ENCODE assay signal across 22 mouse cellular contexts in the genomic region with DNA sequence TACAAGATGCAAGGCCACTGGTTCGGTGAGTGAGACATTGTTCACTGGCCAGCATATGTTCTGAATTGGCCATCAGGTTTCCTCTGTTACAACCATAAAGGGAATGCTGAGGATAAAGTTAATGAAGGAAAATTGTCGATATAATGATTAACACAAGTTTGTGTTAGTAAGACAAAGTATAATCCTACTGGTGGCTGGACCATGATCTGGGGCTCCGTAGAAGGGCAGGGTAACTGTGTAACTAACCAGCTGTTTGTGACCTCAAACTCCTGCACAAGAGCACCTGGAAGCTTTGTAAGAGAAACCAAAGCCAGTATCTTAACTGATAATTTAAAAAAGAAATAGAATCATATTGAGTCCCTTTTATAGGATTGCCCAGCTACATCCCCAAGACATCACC. TPM values are rescaled to one million over a fixed set of nuclear protein-coding genes. Genes with fewer than 3 reads are reported as not detected.
DNase-seq lines count a peak whose midpoint lies in the region; ATAC-seq and TF ChIP-seq lines count a peak whose summit lies in the region.
"Had no signal": no experiment of that assay in that cellular context is flagged by ENCODE, and none has a peak within 500 bp of the region (broad histone marks: within the 10 kb centered on the region; RNA-seq: fewer than 3 reads in every experiment).

No protein-coding gene starts in this region.

- peak; percentile 10 for DNase-seq in liver, postnatal 0 days
- no peak for DNase-seq in liver, embryonic 11.5 days (ENCODE audit: low spot score)
- peak; percentile 54 to 80 for DNase-seq in kidney, postnatal 36 days
- no peak for DNase-seq in left cerebral cortex, adult 2 months (ENCODE audit: extremely low spot score in 1 of 2, low spot score in 2 of 2)
- no peak for DNase-seq in midbrain, embryonic 14.5 days
- DNase-seq: cerebellum, adult 11-12 months; cerebellum, postnatal 10 days; gastrocnemius, postnatal 36 days; heart, adult 2 months; heart, postnatal 14 days; retina, postnatal 1 day; right cerebral cortex, postnatal 25 days had no signal

- H3K27ac ChIP-seq in liver, postnatal 0 days (ENCODE audit: low read depth): no peak overlapping the region
- H3K27ac ChIP-seq in liver, embryonic 11.5 days (ENCODE audit: low read depth, low read length): no peak overlapping the region
- peak overlapping the region; percentile 45; the same call in 1 of the 2 replicates for H3K27ac ChIP-seq in intestine, embryonic 16.5 days (ENCODE audit: low read length)
- peak overlapping the region; percentile 71; the same call in 1 of the 2 replicates for H3K27ac ChIP-seq in kidney, embryonic 15.5 days
- no peak overlapping the region for H3K27ac ChIP-seq in left cerebral cortex, adult 2 months
- no peak overlapping the region for H3K27ac ChIP-seq in midbrain, embryonic 14.5 days (replicated peaks; ENCODE audit: low read depth, low read length)
- no peak overlapping the region for H3K27ac ChIP-seq in forebrain, embryonic 16.5 days (ENCODE audit: low read length)
- H3K27ac ChIP-seq: embryonic facial prominence, embryonic 12.5 days; heart, adult 2 months; heart, embryonic 13.5 days; hindbrain, postnatal 0 days; limb, embryonic 12.5 days; liver, embryonic 15.5 days; midbrain, embryonic 12.5 days had no signal

- H3K4me2 ChIP-seq in liver, postnatal 0 days (ENCODE audit: low read depth, low read length): no peak overlapping the region
- H3K4me2 ChIP-seq in liver, embryonic 11.5 days: no peak overlapping the region
- no peak overlapping the region for H3K4me2 ChIP-seq in intestine, embryonic 16.5 days (ENCODE audit: low read depth, low read length)
- no peak overlapping the region for H3K4me2 ChIP-seq in kidney, embryonic 15.5 days
- no peak overlapping the region for H3K4me2 ChIP-seq in midbrain, embryonic 14.5 days (ENCODE audit: low read length)
- no peak overlapping the region for H3K4me2 ChIP-seq in forebrain, embryonic 16.5 days (ENCODE audit: low read length)
- H3K4me2 ChIP-seq: embryonic facial prominence, embryonic 12.5 days; heart, embryonic 13.5 days; limb, embryonic 12.5 days; liver, embryonic 15.5 days; midbrain, embryonic 12.5 days had no signal

- H3K9me3 ChIP-seq in liver, postnatal 0 days (ENCODE audit: low read length): no peaks in the 10 kb centered on the region
- no peaks in the 10 kb centered on the region for H3K9me3 ChIP-seq in liver, embryonic 11.5 days (ENCODE audit: control insufficient read depth, low read length)
- no peaks in the 10 kb centered on the region for H3K9me3 ChIP-seq in intestine, embryonic 16.5 days (ENCODE audit: control insufficient read depth, low read length)
- H3K9me3 ChIP-seq in kidney, embryonic 15.5 days (replicated peaks): no peaks in the 10 kb centered on the region
- H3K9me3 ChIP-seq in midbrain, embryonic 14.5 days (ENCODE audit: control insufficient read depth, low read length): no peaks in the 10 kb centered on the region
- no peaks in the 10 kb centered on the region for H3K9me3 ChIP-seq in forebrain, embryonic 16.5 days (ENCODE audit: control insufficient read depth, low read length)
- H3K9me3 ChIP-seq: embryonic facial prominence, embryonic 12.5 days; heart, embryonic 13.5 days; limb, embryonic 12.5 days; liver, embryonic 15.5 days; midbrain, embryonic 12.5 days had no signal

- no peak overlapping the region for H3K9ac ChIP-seq in liver, postnatal 0 days (replicated peaks)
- no peak overlapping the region for H3K9ac ChIP-seq in liver, embryonic 11.5 days (ENCODE audit: low read depth, low read length)
- H3K9ac ChIP-seq in intestine, embryonic 16.5 days (ENCODE audit: low read depth, low read length): no peak overlapping the region
- no peak overlapping the region for H3K9ac ChIP-seq in kidney, embryonic 15.5 days
- H3K9ac ChIP-seq in midbrain, embryonic 14.5 days (replicated peaks; ENCODE audit: low read length): no peak overlapping the region
- no peak overlapping the region for H3K9ac ChIP-seq in forebrain, embryonic 16.5 days (replicated peaks; ENCODE audit: low read depth, low read length)
- H3K9ac ChIP-seq: embryonic facial prominence, embryonic 12.5 days; heart, embryonic 13.5 days; limb, embryonic 12.5 days; liver, embryonic 15.5 days; midbrain, embryonic 12.5 days had no signal

- no peak for ATAC-seq in liver, postnatal 0 days
- ATAC-seq in liver, embryonic 11.5 days (replicated peaks; ENCODE audit: low FRiP score): no peak
- peak; percentile 41; the same call in 1 of the 2 replicates for ATAC-seq in intestine, embryonic 16.5 days
- peak; percentile 68; the same call in 1 of the 2 replicates for ATAC-seq in kidney, embryonic 15.5 days (replicated peaks; ENCODE audit: low FRiP score)
- no peak for ATAC-seq in midbrain, embryonic 14.5 days (ENCODE audit: low FRiP score, low TSS enrichment)
- ATAC-seq in forebrain, embryonic 16.5 days: no peak
- ATAC-seq: hindbrain, postnatal 0 days; lung, postnatal 0 days had no signal

- H3K27me3 ChIP-seq in liver, postnatal 0 days (ENCODE audit: insufficient read depth, low read length): no peaks in the 10 kb centered on the region
- H3K27me3 ChIP-seq in liver, embryonic 11.5 days (replicated peaks; ENCODE audit: control insufficient read depth, insufficient read depth, low read length): no peaks in the 10 kb centered on the region
- H3K27me3 ChIP-seq in intestine, embryonic 16.5 days (replicated peaks; ENCODE audit: control insufficient read depth, insufficient read depth, low read length): no peaks in the 10 kb centered on the region
- no peaks in the 10 kb centered on the region for H3K27me3 ChIP-seq in kidney, embryonic 15.5 days
- no peaks in the 10 kb centered on the region for H3K27me3 ChIP-seq in midbrain, embryonic 14.5 days (ENCODE audit: control insufficient read depth, insufficient read depth, low read length)
- no peaks in the 10 kb centered on the region for H3K27me3 ChIP-seq in forebrain, embryonic 16.5 days (replicated peaks; ENCODE audit: control insufficient read depth, insufficient read depth, low read length)
- H3K27me3 ChIP-seq: embryonic facial prominence, embryonic 12.5 days; heart, embryonic 13.5 days; limb, embryonic 12.5 days; liver, embryonic 15.5 days; midbrain, embryonic 12.5 days had no signal

- peaks cover 13% of the 10 kb centered on the region for H3K4me1 ChIP-seq in liver, postnatal 0 days (ENCODE audit: insufficient read depth)
- H3K4me1 ChIP-seq in liver, embryonic 11.5 days (replicated peaks; ENCODE audit: control insufficient read depth, insufficient read depth, low read length): no peaks in the 10 kb centered on the region
- peaks cover 8% of the 10 kb centered on the region for H3K4me1 ChIP-seq in intestine, embryonic 16.5 days (ENCODE audit: control insufficient read depth, insufficient read depth, low read length)
- H3K4me1 ChIP-seq in kidney, embryonic 15.5 days: 0 out of 2 replicates have a peak, but pooled peaks cover 8% of the 10 kb centered on the region
- no peaks in the 10 kb centered on the region for H3K4me1 ChIP-seq in midbrain, embryonic 14.5 days (ENCODE audit: control insufficient read depth, insufficient read depth, low read length)
- no peaks in the 10 kb centered on the region for H3K4me1 ChIP-seq in forebrain, embryonic 16.5 days (replicated peaks; ENCODE audit: control insufficient read depth, insufficient read depth, low read length)
- H3K4me1 ChIP-seq: embryonic facial prominence, embryonic 12.5 days; heart, embryonic 13.5 days; limb, embryonic 12.5 days; liver, embryonic 15.5 days; midbrain, embryonic 12.5 days had no signal

- no peak overlapping the region for H3K4me3 ChIP-seq in liver, postnatal 0 days (ENCODE audit: low read depth, low read length)
- H3K4me3 ChIP-seq in liver, embryonic 11.5 days (ENCODE audit: low read depth, low read length): no peak overlapping the region
- no peak overlapping the region for H3K4me3 ChIP-seq in intestine, embryonic 16.5 days (ENCODE audit: low read length)
- no peak overlapping the region for H3K4me3 ChIP-seq in kidney, embryonic 15.5 days (replicated peaks)
- H3K4me3 ChIP-seq in left cerebral cortex, adult 2 months: no peak overlapping the region
- no peak overlapping the region for H3K4me3 ChIP-seq in midbrain, embryonic 14.5 days (replicated peaks; ENCODE audit: low read depth, low read length)
- no peak overlapping the region for H3K4me3 ChIP-seq in forebrain, embryonic 16.5 days (replicated peaks; ENCODE audit: low read length)
- H3K4me3 ChIP-seq: embryonic facial prominence, embryonic 12.5 days; heart, adult 2 months; heart, embryonic 13.5 days; limb, embryonic 12.5 days; liver, embryonic 15.5 days; midbrain, embryonic 12.5 days had no signal

- WGBS in liver, postnatal 0 days (ENCODE audit: insufficient replicate concordance): 68% methylated on average over 3 of the region's 3 CpGs
- WGBS in liver, embryonic 11.5 days: 81% methylated on average over 3 of the region's 3 CpGs
- WGBS in intestine, embryonic 16.5 days: 61% methylated on average over 3 of the region's 3 CpGs
- WGBS in kidney, embryonic 15.5 days: 79% methylated on average over 3 of the region's 3 CpGs
- 92% methylated on average over 3 of the region's 3 CpGs for WGBS in midbrain, embryonic 14.5 days
- WGBS in forebrain, embryonic 16.5 days: 87% methylated on average over 3 of the region's 3 CpGs

- intact Hi-C loops in left cerebral cortex, adult 2 months (cut with DNase I): loop anchor here (5.0 kb wide), 1 partner anchor 38 kb away; no protein-coding TSS in a partner anchor

- TF ChIP-seq CTCF in liver, postnatal 0 days (IDR thresholded peaks at IDR 0.05; ENCODE audit: low read depth): no peak
- no peak for TF ChIP-seq CTCF in left cerebral cortex, adult 2 months (IDR thresholded peaks at IDR 0.05)

- H3K36me3 ChIP-seq in liver, postnatal 0 days (replicated peaks; ENCODE audit: insufficient read depth, low read length): no peaks in the 10 kb centered on the region
- H3K36me3 ChIP-seq in liver, embryonic 11.5 days (ENCODE audit: control insufficient read depth, insufficient read depth, low read length): no peaks in the 10 kb centered on the region
- no peaks in the 10 kb centered on the region for H3K36me3 ChIP-seq in intestine, embryonic 16.5 days (ENCODE audit: control insufficient read depth, insufficient read depth, low read length)
- H3K36me3 ChIP-seq in kidney, embryonic 15.5 days: no peaks in the 10 kb centered on the region
- no peaks in the 10 kb centered on the region for H3K36me3 ChIP-seq in midbrain, embryonic 14.5 days (ENCODE audit: control insufficient read depth, insufficient read depth, low read length)
- no peaks in the 10 kb centered on the region for H3K36me3 ChIP-seq in forebrain, embryonic 16.5 days (ENCODE audit: control insufficient read depth, insufficient read depth)
- H3K36me3 ChIP-seq: embryonic facial prominence, embryonic 12.5 days; heart, embryonic 13.5 days; limb, embryonic 12.5 days; liver, embryonic 15.5 days; midbrain, embryonic 12.5 days had no signal

- no peak for TF ChIP-seq EP300 in liver, postnatal 0 days (IDR thresholded peaks at IDR 0.05; ENCODE audit: low read depth)

RNA-seq across cellular contexts. Expression of gene 2610301B20Rik, which starts 55.4 kb away (rescaled TPM):
- 5.9 and 6.1 TPM in 2 replicates for polyA plus RNA-seq in liver, postnatal 0 days (2015; fragmentation: Nextera tagmentation; extraction: Ambion mirVana)
- 19.9 and 26.0 TPM in 2 replicates for polyA plus RNA-seq in liver, embryonic 11.5 days (2014; fragmentation: Nextera tagmentation; extraction: Ambion mirVana)
- 18.8 and 22.0 TPM in 2 replicates for polyA plus RNA-seq in intestine, embryonic 16.5 days (2015; fragmentation: Nextera tagmentation; extraction: Ambion mirVana)
- polyA plus RNA-seq in kidney, embryonic 15.5 days (2015; fragmentation: Nextera tagmentation; extraction: Ambion mirVana): 26.4 and 27.9 TPM in 2 replicates
- 10 to 100 TPM; 31.6 to 37.1 TPM for total RNA-seq in left cerebral cortex, adult 2 months (2021)
- polyA plus RNA-seq in midbrain, embryonic 14.5 days (2014; fragmentation: Nextera tagmentation; extraction: Ambion mirVana): 48.2 and 53.4 TPM in 2 replicates
- polyA plus RNA-seq in forebrain, embryonic 16.5 days (2015; fragmentation: Nextera tagmentation; extraction: Ambion mirVana): 45.7 and 47.6 TPM in 2 replicates

Comparison
In these comparisons a context has a peak if more than half of its experiments do, and no peak if none do; other contexts are left out.
1. DNase-seq: peak in liver, postnatal 0 days (single experiment) and kidney, postnatal 36 days (2 of 2); none in liver, embryonic 11.5 days (single experiment), left cerebral cortex, adult 2 months (0 of 2) and midbrain, embryonic 14.5 days (single experiment).
2. ATAC-seq: peak in intestine, embryonic 16.5 days (single experiment) and kidney, embryonic 15.5 days (single experiment); none in liver, postnatal 0 days (single experiment), liver, embryonic 11.5 days (single experiment), midbrain, embryonic 14.5 days (single experiment) and forebrain, embryonic 16.5 days (single experiment).
3. H3K27ac ChIP-seq: peak in intestine, embryonic 16.5 days (single experiment) and kidney, embryonic 15.5 days (single experiment); none in liver, postnatal 0 days (single experiment), liver, embryonic 11.5 days (single experiment), left cerebral cortex, adult 2 months (single experiment), midbrain, embryonic 14.5 days (single experiment) and forebrain, embryonic 16.5 days (single experiment).